Mouse (Mus musculus) embryonic facial prominence, embryonic 12.5 days (tissue): ENCODE measurements around the gene Tmem205. TPM values are rescaled to one million over a fixed set of nuclear protein-coding genes. Genes with fewer than 3 reads are reported as not detected.

Source experiments
- ATAC-seq: fragments of 200-750 bp; cut with Nextera tagmentation; 2 replicates; pipeline ENCODE4 v1.8.0; 2017; ENCODE audit not compliant: insufficient number of reproducible peaks, insufficient read depth, low FRiP score, low TSS enrichment
- H3K27ac ChIP-seq: fragments of 300-500 bp; sonication (generic); 2 replicates; pipeline ENCODE4 v1.5.1; 2016; ENCODE audit warnings: mild to moderate bottlenecking
- H3K27me3 ChIP-seq: fragments of 300-500 bp; sonication (generic); 2 replicates; pipeline ENCODE4 v1.6.1; 2016; ENCODE audit warnings: mild to moderate bottlenecking, moderate library complexity
- H3K36me3 ChIP-seq: fragments of 300-500 bp; sonication (generic); 2 replicates; pipeline ENCODE4 v1.6.1; 2016; ENCODE audit warnings: mild to moderate bottlenecking
- H3K4me1 ChIP-seq: fragments of 300-500 bp; sonication (generic); 2 replicates; pipeline ENCODE4 v1.6.1; 2016
- H3K4me2 ChIP-seq: fragments of 300-500 bp; sonication (generic); replicated peaks from 2 replicates; pipeline ENCODE4 v1.6.1; 2016; ENCODE audit warnings: mild to moderate bottlenecking, moderate library complexity
- H3K4me3 ChIP-seq: fragments of 300-500 bp; sonication (generic); 2 replicates; pipeline ENCODE4 v1.5.1; 2016; ENCODE audit warnings: mild to moderate bottlenecking
- H3K9ac ChIP-seq: fragments of 300-500 bp; sonication (generic); 2 replicates; pipeline ENCODE4 v1.6.1; 2016; ENCODE audit warnings: mild to moderate bottlenecking, moderate library complexity
- H3K9me3 ChIP-seq: fragments of 300-500 bp; sonication (generic); 2 replicates; pipeline ENCODE4 v1.6.1; 2016; ENCODE audit warnings: mild to moderate bottlenecking, moderate library complexity
- WGBS: fragments of 180-500 bp; shearing (Covaris S2); methylation state at CpG from one replicate; pipeline ENCODE4 v1.1.7; 2016; 5-methylcytosine and 5-hydroxymethylcytosine counted together
- polyA plus RNA-seq: library from polyadenylated mRNA; unstranded; fragments of >200 nt; fragmentation: Nextera tagmentation; extraction: Ambion mirVana; gene quantifications from 2 replicates; pipeline ENCODE4 v1.2.1, GENCODE M21; 2016

The Tmem205 gene
- 40.5 and 42.4 TPM in 2 replicates for polyA plus RNA-seq

DNA sequence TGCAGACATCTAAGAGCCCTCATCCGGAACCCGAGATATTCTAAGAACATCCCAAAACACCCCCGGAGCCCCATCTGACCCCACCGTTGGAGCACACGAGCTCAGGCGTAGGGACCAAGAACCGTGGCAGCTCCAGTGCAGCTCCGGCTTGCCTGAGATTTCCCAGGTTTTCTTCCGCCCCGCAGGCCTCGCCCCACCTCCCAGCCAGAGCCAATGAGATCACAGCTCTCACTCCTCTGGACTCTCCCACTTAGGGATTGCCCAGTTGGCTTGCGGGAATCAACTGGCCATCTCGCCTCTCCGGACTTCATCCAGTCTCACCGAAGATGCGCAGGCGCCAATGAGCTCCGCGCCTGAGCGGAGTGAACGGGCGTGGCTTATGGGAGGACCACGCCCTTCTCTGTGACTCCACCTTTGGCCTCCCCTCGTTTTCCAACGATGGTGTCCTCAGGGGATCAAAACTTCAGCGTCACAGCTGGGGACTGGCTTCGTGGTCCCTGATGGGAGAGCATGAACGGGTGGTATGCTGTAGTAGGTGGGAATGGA lies at the start of gene Tmem205, which contains the start of gene Ccdc159:
TSS of gene Tmem205 (minus strand) at position 349 of the 546 bp plus-strand sequence.
TSS of gene Ccdc159 (plus strand) at position 264 of the 546 bp plus-strand sequence.
- no peaks in the 10 kb centered on the region for H3K27me3 ChIP-seq
- no peak within 1 kb of the TSS for H3K27ac ChIP-seq
- peak; percentile 96 for ATAC-seq
- peak within 1 kb of the TSS; percentile 60 for H3K4me2 ChIP-seq
- no peaks in the 10 kb centered on the region for H3K9me3 ChIP-seq
- peak within 1 kb of the TSS; percentile 55 for H3K9ac ChIP-seq
- H3K36me3 ChIP-seq: no peaks in the 10 kb centered on the region
- H3K4me3 ChIP-seq: peak within 1 kb of the TSS; percentile 53
- peaks cover 13% of the 10 kb centered on the region for H3K4me1 ChIP-seq
- under 1% methylated on average over 28 of the region's 28 CpGs for WGBS

DNA sequence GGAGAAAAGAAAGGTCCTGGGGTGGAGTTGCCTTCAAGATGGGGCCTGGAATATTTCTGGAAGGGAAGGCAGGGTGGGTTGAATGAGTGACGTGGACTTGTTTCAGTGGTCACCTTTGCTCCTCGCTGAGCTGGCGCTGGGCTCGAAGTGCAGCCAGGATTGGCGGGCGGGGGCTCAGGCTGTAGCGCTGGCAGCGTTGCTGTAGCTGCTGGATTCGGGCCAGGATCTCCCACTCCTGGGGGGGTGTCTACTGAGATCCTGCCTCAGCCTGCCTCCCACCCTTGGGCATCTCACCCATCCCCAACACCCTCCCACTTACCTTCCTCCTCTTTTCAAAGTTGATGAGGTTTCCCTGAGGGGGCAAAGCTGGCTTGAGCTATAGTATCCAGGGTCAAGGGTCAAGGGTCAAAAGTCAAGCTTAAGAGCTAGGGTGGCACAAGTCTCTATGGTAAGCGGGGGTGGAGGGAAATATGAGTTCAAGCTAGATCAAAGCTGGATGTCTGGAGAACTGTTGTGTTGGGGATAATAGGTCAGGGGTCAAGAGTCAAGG lies 49.3 kb upstream of the Tmem205 start:
- H3K4me1 ChIP-seq: no peaks in the 10 kb centered on the region
- 87% methylated on average over 10 of the region's 10 CpGs for WGBS
- H3K27me3 ChIP-seq: no peaks in the 10 kb centered on the region
- no peak overlapping the region for H3K4me3 ChIP-seq
- no peak overlapping the region for H3K27ac ChIP-seq
- H3K9me3 ChIP-seq: no peaks in the 10 kb centered on the region
- no peak overlapping the region for H3K9ac ChIP-seq
- no peak for ATAC-seq
- H3K4me2 ChIP-seq: no peak overlapping the region
- no peaks in the 10 kb centered on the region for H3K36me3 ChIP-seq

DNA sequence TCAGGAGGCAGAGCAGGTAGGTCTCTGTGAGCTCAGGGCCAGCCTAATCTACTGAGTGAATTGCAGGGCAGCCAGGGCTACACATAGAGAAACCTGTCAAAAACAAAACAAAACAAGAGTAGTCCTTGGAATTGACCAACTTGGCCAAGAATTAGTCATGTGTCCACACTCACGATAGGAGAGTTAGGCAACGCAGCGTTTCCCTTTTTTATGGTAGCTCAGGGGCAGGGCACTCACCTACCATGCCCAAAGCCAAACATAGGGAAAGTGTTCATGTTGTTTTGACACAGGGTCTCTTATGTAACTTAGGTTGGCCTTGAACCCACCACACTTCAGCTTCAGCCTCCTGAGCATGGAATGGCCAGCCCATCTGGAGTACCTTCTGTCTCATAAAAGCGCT lies 41.9 kb upstream of the Tmem205 start:
- Histone ChIP-seq H3K36me3 (no peaks in the 10 kb centered on the region), H3K27ac (no peak overlapping the region), H3K4me1 (no peaks in the 10 kb centered on the region), H3K4me2 (no peak overlapping the region), H3K27me3 (no peaks in the 10 kb centered on the region), H3K9ac (no peak overlapping the region), H3K9me3 (no peaks in the 10 kb centered on the region), H3K4me3 (no peak overlapping the region)
- WGBS: 89% methylated on average over 4 of the region's 4 CpGs
- ATAC-seq: no peak

DNA sequence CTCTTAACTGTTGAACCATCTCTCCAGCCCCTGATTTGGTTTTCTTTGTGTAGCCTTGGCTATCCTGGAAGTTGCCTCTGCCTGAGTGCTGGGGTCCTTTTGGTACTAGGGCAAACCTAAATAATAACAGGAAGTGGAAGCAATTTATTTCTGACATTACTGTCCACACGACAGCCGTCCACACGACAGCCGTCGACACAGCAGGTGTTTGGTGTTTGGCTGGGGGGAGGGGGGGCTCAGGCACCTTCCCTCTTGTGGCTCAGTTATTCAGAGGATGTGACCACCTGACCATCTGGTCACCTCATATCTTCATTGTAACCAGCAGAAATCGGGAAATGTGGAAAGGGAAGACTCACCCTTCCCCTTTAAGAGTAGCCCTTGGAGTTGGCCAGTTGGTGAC lies 41.5 kb upstream of the Tmem205 start:
- Histone ChIP-seq H3K27ac (no peak overlapping the region), H3K9me3 (no peaks in the 10 kb centered on the region), H3K27me3 (no peaks in the 10 kb centered on the region), H3K4me3 (no peak overlapping the region), H3K4me2 (no peak overlapping the region), H3K36me3 (no peaks in the 10 kb centered on the region), H3K4me1 (no peaks in the 10 kb centered on the region), H3K9ac (no peak overlapping the region)
- ATAC-seq: no peak
- WGBS: 60% methylated on average over 6 of the region's 6 CpGs

DNA sequence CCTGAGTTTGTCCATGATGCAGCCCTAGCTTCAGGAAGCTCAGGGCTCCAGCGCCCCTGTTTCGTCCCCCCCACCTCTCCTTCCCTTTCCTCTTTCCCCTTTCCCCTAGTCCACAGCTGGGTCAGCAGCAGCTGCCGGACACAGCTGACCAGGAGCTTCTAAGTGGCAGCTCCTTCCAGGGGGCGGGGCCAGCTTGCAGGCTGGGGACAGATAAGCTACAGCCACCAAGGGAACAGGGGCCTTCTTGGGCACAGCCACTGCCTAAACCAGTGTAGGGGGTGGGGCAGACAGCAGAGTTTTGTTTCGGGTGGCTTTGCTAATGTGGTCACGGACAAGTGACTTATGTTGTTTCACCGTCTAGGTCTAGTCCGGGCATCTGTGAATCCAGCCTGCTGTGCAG lies 36.1 kb upstream of the Tmem205 start, which contains the start of gene Epor:
TSS of gene Epor (minus strand) at position 90 of the 400 bp plus-strand sequence.
- peaks cover 51% of the 10 kb centered on the region for H3K27me3 ChIP-seq

DNA sequence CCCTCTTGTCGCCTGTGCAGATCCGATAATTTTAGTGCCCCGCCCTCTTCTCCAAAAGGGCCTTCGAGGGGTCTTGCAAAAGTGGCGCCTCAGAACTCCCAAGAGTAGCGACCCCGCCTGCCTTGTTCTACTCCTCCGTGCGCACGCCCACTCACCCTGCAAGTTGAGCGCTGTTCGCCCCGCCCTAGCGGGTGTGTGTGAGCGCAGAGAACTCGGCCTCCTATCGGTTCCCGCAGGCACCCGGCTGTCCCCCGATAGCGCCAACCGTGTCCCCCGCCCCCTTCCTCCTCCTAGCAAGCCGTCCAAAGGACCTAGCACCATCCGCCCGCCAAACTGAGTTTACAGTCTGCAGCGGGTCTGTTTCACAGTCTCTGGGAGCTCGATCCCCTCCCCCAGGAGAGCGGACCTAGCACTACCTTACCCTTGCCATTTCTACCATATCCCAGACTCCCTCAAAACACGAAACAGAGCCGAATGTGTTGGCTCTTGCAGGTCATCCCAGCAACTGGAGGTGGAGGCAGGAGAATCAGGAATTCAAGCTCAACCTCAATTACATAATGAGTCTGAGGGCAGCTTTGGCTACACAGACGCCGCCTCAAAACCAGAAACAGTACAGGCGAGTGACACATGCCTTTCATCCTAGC lies 35.2 kb upstream of the Tmem205 start:
- H3K9me3 ChIP-seq: no peaks in the 10 kb centered on the region
- H3K4me1 ChIP-seq: peaks cover 17% of the 10 kb centered on the region
- H3K27me3 ChIP-seq: peaks cover 51% of the 10 kb centered on the region
- 2% methylated on average over 34 of the region's 34 CpGs for WGBS
- H3K4me2 ChIP-seq: peak overlapping the region; percentile 81
- peak overlapping the region; percentile 46 for H3K9ac ChIP-seq
- peak overlapping the region; percentile 47 for H3K4me3 ChIP-seq
- ATAC-seq: peak; percentile 62
- no peak overlapping the region for H3K27ac ChIP-seq
- H3K36me3 ChIP-seq: no peaks in the 10 kb centered on the region

More for the DNA sequence above, 36.1 kb upstream of the Tmem205 start, which contains the start of gene Epor:
- peaks cover 17% of the 10 kb centered on the region for H3K4me1 ChIP-seq
- no peaks in the 10 kb centered on the region for H3K36me3 ChIP-seq
- no peak within 1 kb of the TSS for H3K27ac ChIP-seq
- H3K4me2 ChIP-seq: peak within 1 kb of the TSS; percentile 81
- H3K9ac ChIP-seq: peak within 1 kb of the TSS; percentile 46
- H3K4me3 ChIP-seq: peak within 1 kb of the TSS; percentile 47
- WGBS: 20% methylated on average over 8 of the region's 8 CpGs
- no peak for ATAC-seq
- H3K9me3 ChIP-seq: no peaks in the 10 kb centered on the region

DNA sequence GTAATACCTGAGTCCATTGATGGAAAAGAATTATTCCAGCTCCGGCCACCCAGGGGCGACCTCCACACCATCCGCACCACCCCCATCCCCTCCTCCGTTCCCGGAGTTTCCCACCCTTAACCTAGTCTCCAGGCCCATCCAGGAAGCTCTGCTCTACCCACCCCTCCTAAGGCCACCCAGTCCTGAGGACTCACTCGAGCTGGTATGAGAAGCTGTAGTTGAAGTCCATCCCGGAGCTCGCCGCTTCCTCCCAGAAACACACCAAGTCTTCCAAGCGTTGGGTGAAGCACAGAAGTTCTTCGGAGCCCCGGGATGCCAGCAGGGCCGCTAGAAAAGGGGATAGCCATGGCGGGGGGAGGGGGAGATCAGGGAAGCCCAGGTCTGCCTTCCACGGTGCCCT lies 34.7 kb upstream of the Tmem205 start:
- Histone ChIP-seq H3K9ac (peak overlapping the region; percentile 46), H3K27ac (no peak overlapping the region), H3K9me3 (no peaks in the 10 kb centered on the region), H3K36me3 (no peaks in the 10 kb centered on the region), H3K4me1 (peaks cover 17% of the 10 kb centered on the region), H3K27me3 (peaks cover 51% of the 10 kb centered on the region), H3K4me3 (peak overlapping the region; percentile 47), H3K4me2 (peak overlapping the region; percentile 81)
- under 1% methylated on average over 15 of the region's 15 CpGs for WGBS
- ATAC-seq: no peak

DNA sequence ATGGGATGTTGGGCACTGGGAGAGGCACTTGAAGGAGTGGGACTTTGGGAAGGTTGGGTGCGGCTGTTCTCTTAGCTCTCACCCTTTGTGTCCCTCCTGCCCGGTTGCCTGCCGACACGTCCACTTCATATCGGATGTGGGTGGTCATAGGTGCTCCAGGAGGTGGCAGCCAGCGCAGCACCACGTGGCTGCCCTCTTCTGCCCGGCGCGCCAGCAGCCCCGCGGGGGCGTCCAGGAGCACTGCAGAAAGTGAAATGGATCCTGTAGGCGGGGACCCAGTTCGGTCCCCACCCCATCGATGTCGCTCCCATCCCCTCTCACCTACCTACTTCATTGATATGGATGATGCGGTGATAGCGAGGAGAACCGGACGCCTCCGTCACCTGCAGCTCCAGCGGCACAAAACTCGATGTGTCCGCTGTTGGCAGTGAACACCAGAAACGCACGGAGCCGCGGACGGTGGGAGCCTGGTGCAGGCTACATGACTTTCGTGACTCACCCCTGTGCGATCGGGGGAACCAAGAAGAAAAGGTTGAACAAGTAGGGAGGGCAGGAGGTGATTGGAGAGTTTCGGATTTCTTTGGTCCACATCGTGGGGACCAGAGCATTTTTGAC lies 34.1 kb upstream of the Tmem205 start:
- H3K27ac ChIP-seq: no peak overlapping the region
- H3K4me1 ChIP-seq: peaks cover 20% of the 10 kb centered on the region
- no peaks in the 10 kb centered on the region for H3K9me3 ChIP-seq
- WGBS: 1% methylated on average over 35 of the region's 35 CpGs
- H3K9ac ChIP-seq: no peak overlapping the region
- no peak for ATAC-seq
- no peaks in the 10 kb centered on the region for H3K36me3 ChIP-seq
- peak overlapping the region; percentile 47 for H3K4me3 ChIP-seq
- H3K4me2 ChIP-seq: peak overlapping the region; percentile 81
- peaks cover 51% of the 10 kb centered on the region for H3K27me3 ChIP-seq

DNA sequence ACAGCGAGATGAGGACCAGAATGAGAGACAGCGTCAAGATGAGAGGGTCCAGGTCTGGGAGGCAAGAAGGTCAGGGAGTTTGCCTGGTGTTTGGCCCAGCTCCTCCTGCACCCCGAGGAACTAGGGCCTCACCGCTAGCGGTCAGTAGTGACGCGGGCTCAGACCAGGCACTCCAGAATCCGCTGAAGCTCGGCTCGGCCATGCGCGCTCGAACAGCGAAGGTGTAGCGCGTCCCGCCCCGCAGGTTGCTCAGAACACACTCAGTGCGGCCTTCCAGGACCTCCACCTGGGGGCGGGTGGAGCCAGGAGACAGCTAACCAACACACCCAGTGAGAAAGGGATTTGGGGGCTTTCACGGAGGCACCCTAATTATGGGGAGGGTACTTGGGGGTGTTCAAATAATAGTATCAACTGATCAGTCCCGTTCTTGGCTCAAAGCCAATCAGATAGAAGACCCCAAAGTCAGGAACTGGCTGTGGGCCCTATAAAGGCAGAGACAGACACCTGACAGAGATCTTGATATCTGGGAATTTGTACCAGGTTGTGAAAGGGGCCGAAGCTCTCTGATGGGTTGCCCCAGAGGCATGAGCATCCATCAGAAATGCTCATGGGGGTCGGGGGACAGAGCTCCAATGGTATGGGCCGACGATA lies 33.3 kb upstream of the Tmem205 start:
- Histone ChIP-seq H3K36me3 (no peaks in the 10 kb centered on the region), H3K27me3 (peaks cover 51% of the 10 kb centered on the region), H3K9ac (no peak overlapping the region), H3K4me3 (peak overlapping the region; percentile 47; the same call in 1 of the 2 replicates), H3K4me1 (peaks cover 22% of the 10 kb centered on the region), H3K4me2 (peak overlapping the region; percentile 81; the same call in 1 of the 2 replicates), H3K9me3 (no peaks in the 10 kb centered on the region), H3K27ac (no peak overlapping the region)
- ATAC-seq: no peak
- WGBS: 8% methylated on average over 26 of the region's 26 CpGs

DNA sequence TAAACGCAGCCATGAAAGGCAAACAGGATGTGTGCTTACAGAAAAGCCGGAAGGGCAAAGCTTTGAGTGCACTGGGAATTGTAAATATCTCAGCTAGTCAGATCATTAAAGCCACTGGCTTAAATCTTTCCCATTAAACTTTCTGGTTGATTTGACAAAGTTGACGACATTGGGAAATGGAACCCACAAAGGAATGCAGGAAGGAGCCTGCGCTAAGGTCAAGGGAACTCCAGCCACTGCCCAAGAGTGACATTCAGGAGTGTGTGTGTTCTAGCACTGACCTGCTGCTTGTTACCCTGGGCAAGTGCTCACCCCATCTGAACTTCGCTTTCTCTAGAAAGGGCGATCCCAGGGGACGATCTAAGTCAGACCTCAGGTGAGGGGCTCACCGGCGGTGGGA lies 32.8 kb upstream of the Tmem205 start:
- no peak overlapping the region for H3K9ac ChIP-seq
- ATAC-seq: no peak
- peaks cover 22% of the 10 kb centered on the region for H3K4me1 ChIP-seq
- no peak overlapping the region for H3K4me3 ChIP-seq
- no peak overlapping the region for H3K27ac ChIP-seq
- H3K4me2 ChIP-seq: no peak overlapping the region
- no peaks in the 10 kb centered on the region for H3K9me3 ChIP-seq
- H3K36me3 ChIP-seq: no peaks in the 10 kb centered on the region
- WGBS: 49% methylated on average over 9 of the region's 9 CpGs
- H3K27me3 ChIP-seq: peaks cover 51% of the 10 kb centered on the region

DNA sequence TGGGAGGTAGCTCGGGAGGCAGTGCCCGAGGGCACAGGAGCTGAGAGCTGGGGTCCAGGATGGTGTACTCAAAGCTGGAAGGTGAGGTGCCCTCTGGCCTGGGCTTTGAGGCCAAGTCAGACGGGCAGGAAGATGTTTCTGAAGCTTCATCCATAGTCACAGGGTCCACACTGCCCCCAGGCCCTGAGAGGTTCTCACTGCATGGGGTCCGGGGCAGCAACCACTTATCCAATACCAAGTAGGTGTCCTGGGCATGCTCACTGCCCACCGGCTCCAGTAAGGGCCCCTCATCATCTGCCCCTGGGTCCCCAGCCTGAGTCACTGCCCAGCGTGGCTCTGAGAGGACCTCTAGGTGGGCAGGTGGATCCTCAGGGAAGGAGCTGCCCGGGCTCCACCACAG lies 31.9 kb upstream of the Tmem205 start:
- peaks cover 51% of the 10 kb centered on the region for H3K27me3 ChIP-seq
- no peak for ATAC-seq
- H3K27ac ChIP-seq: no peak overlapping the region
- H3K4me3 ChIP-seq: no peak overlapping the region
- peaks cover 22% of the 10 kb centered on the region for H3K4me1 ChIP-seq
- WGBS: 88% methylated on average over 7 of the region's 7 CpGs
- H3K9me3 ChIP-seq: no peaks in the 10 kb centered on the region
- H3K4me2 ChIP-seq: no peak overlapping the region
- H3K36me3 ChIP-seq: no peaks in the 10 kb centered on the region
- no peak overlapping the region for H3K9ac ChIP-seq
